Mouse (Mus musculus): ENCODE data around the gene B4galt5.
"Not testable (repeated sequence)": the region's sequence is repeated elsewhere in the genome, so short reads cannot be mapped to it uniquely, and the experiment has no call there.

B4galt5 gene

DNA sequence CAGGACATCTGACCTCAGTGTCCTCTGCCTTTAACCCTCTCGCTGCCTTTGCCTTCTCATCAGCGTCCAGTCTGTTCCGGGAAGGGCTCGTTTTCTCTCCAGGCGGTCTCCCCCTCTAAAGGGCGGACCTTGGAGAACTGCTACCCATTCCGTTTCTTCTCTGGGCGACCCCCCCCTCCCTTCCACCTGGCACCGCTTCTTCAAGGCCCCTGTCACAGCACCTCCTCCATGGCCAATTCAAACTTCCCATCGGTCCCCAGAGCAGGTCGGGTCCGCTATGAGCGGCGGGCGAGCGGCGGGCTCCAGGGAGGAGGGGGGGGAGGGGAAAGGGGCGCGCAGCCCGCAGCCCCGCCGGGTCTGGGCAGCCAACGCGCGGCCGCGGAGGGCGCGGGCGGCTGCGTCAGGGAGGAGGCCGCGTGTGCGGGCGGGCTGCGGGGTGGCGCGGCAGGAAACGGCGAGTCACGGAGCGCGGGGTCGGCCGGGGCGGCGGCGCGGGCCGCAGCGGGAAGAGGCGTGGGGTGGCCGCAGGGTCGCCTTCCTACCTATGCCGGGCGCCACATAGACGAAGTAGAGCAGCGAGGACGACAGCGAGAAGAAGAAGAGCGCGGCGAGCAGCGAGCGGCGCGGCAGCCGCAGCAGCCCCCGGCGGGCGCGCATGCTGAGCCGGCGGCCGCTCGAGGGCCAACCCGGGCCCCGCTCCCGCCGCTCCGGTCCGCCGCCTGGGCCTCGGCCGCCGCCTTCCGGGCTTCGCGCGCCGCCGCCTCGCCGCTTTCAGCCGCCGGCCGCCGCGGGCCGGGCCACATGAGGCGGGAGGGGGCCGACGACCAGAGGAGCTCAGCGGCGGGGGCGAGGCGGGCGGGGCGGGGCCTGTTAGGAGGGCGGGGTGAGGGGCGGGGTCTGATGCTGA lies at the start of gene B4galt5:
TSS of gene B4galt5 (minus strand) at position 808 of the 907 bp plus-strand sequence.
- DNase-seq (ENCODE audit: low spot score in 2 of 2): peak in 1 of 2 experiments; percentile 21

DNA sequence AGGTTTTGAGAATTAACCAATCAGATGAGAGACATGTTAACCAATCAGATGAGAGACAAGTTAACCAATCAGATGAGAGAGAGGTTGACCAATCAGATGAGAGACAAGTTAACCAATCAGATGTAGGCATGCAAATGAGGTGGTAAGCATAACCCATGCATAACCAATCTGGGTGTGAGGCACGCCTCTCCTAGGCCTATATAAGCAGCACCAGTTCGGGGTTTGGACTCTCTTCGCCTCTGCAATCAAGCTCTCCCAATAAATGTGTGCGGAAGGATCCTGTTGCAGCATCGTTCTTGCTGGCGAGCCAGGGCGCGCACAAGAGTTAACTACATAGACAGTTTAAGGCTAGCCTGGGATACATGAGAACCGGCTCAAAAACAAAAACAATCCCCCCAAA lies 47.4 kb upstream of the B4galt5 start:
- not testable (repeated sequence) for DNase-seq (ENCODE audit: low spot score in 2 of 2)

DNA sequence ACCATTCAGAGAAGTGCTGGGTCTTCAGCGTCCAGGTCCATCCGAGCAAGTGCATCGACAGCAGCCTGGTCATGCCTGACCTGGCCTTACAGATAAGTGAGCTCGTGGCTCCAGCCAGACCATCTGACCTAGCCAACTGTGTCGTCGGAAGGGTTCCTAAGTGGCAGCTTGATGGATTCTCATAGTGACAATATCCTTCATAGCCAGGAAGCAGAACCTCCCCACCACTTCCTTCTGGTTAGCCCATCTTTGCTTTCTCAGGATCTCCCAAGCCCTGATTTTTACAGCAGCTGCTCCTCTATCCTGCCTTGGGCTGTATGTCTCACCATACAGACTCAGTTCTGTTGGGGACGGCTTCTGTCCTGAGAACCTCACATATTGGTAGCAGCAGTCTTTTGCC lies 45.4 kb upstream of the B4galt5 start:
- no peak for DNase-seq (ENCODE audit: low spot score in 2 of 2)

DNA sequence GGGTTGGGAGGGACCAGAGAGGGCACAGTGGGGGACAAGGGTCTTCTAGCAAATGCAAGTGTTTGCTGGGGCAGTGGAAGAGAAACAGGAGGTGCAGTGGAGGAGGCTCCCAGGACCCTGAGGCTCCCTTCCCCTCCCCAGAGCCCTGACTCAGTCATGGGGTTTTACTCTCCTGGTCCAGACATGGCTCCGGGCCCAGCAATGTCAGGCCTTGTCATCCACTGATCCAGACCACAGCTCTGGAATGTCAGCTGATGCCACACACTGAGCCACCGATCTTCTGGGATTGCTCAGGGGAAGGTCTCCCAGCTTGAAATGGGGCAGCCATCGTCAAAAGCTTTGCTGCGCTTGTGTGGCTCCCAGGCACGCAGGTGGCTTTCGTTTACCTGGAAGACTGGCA lies 38.0 kb upstream of the B4galt5 start:
- no peak for DNase-seq (ENCODE audit: low spot score in 2 of 2)

DNA sequence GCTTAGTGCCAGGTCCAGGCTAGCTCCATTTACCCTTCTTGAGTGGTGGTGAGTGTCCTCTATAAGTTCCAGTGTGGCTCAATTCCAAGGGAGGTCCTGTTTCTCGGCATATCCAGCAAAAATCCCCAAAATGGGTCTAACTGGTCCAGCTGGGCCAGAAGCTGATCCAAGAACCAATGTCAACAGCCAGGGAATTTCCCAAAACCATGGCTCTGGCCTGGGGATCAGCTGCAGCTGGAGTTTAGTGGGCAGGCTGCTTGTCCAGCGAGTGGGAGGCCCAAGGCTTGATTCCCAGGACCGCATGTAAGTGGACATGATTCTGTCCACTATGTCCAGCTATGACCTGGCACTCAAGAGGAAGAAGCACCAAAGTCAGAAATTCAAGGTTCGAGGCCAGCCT lies 37.5 kb upstream of the B4galt5 start:
- no peak for DNase-seq (ENCODE audit: low spot score in 2 of 2)

DNA sequence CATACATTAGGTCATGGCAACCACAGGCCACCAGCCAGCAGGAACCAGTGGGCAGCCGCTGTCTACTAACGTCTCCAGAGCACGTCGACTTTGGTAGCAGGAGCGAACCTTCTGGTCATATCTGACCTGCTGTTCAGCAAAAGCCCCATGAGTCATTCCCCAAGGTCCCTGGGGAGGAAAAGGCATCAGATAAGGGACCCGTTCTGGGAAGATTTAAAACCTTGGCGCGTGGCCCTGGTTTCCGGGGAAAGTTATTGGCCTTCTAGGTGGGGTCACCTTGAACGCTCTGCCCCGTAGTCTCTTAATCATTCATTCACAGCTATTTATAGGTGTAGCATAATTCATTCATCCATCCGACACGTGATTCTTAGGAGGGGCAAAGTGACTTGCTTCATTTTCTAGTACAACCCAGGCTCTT lies 34.7 kb upstream of the B4galt5 start:
- DNase-seq (ENCODE audit: low spot score in 2 of 2): no peak

DNA sequence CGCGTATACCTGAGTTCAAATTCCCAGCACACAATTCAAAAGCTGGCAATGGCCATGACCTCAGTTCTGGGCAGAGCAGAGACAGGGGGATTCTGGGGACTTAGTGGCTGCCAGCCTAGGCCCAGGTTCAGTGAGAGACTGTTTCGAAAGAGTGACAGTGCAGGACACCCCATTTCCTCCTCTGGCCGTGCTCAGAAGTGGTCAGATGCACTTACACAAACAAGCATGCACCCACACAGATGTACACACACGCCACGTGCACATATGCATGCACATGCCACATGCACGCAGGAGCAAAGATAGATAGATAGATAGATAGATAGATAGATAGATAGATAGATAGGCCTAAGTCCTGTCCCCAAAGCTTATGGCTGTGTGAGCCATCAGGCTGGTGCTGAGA lies 33.4 kb upstream of the B4galt5 start:
- DNase-seq (ENCODE audit: low spot score in 2 of 2): no peak

DNA sequence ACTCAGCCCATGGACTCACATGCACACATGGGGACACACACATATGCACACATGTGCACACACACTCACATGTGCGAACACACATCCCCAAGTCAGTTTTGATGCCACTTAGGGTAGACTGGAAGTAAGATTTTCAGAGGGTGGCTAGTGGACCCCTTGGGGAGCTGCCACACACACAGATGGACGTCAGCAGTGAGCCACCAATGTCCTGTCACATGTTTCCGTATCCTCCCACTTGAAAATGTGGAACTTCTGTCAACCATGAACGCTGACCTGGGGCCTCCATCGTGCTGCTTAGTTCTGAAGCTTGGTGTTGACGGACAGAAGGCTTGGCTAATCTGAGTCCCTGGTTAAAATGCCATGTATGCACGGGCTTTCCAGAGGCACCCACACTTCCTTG lies 32.6 kb upstream of the B4galt5 start:
- no peak for DNase-seq (ENCODE audit: low spot score in 2 of 2)

DNA sequence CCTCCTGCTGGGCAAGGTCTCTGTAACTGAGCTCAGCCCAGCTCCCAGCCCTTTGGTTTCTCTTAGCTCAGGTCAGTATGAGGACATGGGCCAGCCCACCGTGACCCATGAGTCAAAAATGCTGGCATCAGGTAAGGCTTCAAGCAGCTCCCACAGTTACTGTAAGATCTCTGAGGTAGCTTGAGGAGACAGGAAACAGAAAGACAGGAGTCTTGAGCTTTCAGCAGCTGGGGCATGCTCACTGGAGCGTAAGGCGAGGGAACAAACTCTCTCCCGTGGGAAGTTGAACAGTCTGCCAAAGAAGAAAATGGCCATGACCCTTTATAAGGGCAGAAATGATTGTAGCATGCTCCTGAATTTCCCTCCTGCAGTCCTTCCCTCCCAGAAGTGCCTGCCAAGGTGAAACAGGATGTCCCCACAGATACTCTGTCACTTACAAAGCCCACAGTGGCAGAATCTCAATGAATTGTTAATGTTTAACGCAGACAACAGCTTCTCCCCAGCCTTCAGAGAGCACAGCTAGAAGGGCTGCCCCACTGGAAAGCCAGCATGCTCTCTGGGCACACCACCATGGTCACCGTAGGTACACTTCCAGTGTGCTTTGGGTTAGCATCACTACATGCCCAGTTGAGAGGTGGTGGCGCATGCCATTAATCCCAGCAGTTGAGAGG lies 31.8 kb upstream of the B4galt5 start:
- DNase-seq (ENCODE audit: low spot score in 2 of 2): no peak

DNA sequence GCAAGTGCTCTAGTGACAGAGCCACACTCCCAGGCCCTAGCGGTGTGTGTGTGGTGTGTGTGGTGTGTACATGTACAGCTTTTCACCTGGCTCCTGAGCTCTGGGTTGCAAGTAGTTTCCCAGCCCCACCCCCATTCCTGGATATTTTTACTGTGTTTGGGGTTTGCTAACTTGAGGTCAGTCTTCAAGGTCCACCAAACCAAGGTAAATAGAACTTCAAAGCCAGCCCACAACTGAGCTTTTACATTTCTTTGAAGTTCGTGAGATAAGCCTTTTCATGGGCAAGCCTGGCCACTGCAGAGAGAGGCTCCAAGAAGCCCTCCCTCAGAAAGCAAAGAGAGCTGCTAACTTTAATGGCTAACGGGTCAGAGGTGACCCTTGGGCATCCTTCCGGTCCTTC lies 30.0 kb upstream of the B4galt5 start:
- no peak for DNase-seq (ENCODE audit: low spot score in 2 of 2)

DNA sequence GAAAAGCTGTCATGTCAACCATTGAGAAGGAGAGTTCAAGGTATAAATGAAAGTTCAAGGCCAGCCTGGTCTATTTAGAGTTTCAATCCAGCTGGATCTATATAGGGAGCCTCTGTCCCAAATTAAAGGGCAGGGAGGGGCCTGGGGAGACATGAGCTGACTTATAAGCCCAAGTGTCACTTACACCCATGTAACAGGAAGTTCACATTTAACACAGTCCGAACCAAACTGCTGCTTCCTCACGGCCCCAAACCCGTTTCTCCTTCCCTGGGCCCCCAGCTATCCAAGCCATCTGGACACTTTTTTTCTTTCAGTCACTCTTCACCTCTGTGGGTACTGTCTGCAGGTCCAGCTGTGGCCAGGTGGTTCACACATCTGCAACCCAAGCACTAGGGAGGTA lies 28.7 kb upstream of the B4galt5 start:
- DNase-seq (ENCODE audit: low spot score in 2 of 2): no peak

DNA sequence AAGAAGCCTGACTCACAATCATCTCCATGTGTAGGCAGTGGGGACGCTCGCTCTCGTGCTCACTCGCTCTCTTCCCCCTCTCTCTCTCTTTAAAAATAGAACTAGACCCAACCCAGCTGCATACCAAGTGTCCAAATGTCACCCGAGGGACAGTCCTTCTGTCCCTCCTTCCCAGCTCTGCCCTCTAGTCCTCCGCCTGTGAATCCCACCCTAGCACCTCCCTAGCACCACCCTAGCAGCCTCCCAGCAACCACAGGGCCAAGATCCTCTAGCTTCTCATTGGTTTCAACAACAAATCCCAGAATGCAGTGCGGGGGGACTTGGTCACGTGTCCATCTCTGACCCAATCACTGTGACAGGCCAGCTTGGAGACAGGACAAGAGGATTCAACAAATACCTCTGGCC lies 27.2 kb upstream of the B4galt5 start:
- no peak for DNase-seq (ENCODE audit: low spot score in 2 of 2)

DNA sequence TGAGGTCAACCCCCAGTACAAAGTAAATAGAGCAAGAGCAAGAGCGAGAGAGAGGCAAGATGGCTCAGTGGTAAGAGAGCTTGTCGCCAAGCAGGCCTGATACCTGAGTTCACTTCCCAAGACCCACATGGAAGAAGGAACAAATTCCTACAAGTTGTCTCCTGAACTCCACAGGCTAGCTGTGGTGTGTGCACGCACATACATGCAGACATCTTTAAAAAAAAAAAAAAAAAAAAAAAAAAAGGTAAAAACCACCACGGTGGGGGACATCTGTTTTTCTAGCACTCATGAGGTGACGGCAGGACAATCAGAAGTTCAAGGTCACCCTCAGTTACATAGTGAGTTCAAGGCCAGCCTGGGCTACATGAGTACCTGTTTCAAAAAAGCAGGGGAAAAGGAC lies 26.7 kb upstream of the B4galt5 start:
- no peak for DNase-seq (ENCODE audit: low spot score in 2 of 2)

DNA sequence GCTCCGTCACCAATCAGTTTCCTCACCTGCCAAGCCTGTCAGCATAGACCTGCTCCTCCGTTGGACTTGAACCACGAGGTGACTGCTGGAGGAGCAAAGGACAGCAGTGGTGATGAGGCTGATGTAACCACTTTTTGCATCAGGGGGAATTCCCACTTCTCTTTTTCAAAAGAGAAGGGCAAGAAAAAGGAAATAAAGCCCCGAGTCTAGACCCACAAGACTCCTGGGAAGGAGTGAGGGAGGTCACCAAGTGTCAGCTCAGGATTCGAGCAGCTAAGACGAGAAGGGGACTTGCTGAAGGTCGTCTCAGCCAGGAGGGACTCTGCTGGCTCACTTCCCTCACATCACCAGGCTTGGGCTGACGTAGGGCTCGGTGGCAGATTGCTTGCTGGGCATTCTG lies 26.2 kb upstream of the B4galt5 start:
- DNase-seq (ENCODE audit: low spot score in 2 of 2): no peak

DNA sequence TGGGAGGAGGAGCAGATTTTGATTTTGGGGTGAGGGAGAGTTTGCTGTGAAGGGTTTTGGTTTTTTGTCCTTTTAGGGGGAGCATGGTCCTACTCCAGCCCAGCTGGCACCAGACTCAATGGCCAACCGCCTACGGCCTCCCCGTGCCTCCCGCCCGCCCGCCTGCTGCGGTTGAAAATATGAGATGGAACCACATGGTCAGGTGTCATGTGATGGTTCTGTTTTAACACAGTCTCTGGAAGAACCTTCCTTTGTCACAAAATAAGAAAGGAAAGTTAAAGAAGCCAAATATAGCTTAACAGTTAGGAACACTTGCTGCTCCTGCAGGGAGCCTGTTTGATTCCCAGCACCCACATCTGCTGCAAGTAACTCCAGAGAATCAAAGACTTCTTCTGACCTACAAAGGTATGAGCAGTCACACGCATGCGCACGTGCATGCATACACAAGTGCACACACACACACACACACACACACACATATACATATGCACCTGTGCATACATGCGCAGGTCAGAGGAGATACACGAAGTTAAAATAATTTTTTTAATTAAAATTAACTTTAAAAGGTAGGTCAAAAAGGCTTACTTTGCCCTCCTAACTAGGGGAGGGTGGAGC lies 25.3 kb upstream of the B4galt5 start:
- DNase-seq (ENCODE audit: low spot score in 2 of 2): no peak

DNA sequence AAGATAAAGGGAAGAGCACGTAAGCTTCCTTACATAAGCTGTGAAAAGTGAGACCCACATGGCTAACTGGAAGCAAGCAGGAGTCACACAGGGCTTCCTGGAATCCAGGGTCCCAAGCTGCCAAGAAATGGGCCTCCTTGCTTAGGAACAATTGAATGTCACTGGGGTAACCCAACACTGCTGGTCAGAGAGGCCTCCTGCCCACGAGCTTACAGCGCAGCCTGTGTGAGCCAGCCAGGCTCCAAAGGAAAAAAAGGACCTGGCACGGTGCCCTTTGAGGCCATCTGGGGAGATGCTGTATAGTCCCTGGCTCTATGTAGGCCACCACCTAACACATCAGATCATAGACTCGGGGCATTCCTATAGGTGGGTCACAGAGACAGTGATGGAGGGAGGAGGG lies 24.3 kb upstream of the B4galt5 start:
- no peak for DNase-seq (ENCODE audit: low spot score in 2 of 2)

DNA sequence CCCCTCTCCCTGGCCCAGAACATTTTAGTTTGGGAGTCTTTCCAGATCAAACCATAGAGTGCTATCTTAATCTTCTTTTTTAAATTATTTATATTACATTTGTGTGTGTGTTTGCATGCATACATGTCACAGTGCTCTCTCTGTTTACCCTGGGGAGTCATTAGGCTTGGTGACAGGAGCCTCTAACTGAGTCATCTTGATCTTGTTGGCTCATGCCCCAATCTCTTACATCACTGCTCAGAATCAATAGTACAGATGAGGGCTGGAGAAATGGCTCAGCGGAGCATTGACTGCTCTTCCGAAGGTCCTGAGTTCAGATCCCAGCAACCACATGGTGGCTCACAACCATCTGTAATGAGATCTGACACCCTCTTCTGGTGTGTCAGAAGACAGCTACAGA lies 22.5 kb upstream of the B4galt5 start:
- no peak for DNase-seq (ENCODE audit: low spot score in 2 of 2)

DNA sequence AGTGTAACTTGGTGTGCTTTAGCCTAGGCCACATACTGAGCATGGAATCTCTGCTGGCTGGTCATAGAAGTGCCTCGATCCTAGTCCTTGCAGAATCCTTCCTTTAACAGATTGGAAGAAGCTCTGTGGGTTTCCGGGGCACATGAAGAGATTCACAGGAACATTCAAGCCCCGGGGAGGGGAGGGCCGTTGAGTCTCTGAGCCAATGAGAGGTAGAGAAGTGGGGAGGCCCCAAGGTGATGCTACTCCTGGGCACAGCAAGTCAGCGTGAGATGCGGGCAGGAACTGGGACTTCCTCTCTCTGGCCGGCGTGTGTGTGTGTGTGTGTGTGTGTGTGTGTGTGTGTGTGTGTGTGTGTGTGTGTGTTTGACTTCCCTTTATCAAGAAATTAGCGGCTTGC lies 19.3 kb upstream of the B4galt5 start:
- peak; percentile 59 to 69 for DNase-seq (ENCODE audit: low spot score in 2 of 2)

DNA sequence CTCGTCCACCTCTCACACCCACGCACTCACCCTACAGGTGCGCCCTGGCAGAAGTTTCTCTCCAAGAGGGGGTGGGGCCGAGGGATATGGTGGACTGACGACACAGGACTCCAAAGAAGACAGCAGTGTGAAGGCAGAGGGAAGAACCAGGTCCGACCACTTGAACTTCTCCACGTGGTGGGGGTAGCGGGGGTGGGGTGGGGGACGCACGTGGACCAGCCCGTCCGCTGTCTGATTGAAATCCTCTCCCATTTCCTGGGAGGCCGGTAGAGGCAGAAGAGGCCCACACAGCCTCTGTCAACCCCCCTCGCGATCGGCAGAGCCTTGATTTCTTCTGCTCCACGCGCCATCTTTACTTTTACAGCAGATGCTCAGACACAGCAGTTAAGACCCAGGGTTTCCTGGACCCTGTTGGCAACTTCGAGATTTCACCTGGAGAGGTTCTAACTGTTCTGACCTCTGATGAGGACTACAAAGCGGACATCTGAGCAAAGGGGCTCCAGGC lies 18.8 kb upstream of the B4galt5 start:
- DNase-seq (ENCODE audit: low spot score in 2 of 2): peak in 1 of 2 experiments; percentile 25

DNA sequence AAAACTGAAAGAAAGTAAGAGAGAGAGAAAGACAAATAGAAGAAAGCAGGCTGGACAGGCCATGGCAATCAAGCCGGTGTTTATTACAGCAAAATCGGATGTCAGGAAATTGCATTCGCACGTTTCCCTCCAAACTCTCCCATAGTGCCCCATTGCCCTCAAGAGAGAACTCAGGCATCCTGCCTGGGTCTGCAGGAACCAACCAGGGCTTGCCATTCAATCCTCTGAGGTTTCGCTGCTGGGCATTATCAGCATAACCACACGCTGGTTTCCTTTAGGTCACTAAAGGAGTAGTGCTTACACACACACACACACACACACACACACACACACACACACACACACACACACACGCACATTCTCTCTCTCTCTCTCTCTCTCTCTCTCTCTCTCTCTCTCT lies 18.3 kb upstream of the B4galt5 start:
- DNase-seq (ENCODE audit: low spot score in 2 of 2): no peak

DNA sequence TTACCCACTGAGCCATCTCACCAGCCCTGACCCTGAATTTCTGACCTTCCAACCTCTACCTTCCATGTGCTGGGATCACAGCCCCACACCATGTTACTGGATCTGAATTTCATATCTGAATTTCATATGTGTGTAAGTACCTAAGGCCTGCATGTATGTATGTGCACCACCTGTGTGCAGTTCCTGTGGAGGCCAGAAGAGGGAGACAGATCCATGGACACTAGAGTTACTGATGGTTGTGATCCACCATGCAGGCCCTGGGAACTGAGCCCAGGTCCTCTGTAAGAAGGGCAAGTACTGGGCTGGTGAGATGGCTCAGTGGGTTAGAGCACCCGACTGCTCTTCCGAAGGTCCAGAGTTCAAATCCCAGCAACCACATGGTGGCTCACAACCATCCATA lies 16.1 kb upstream of the B4galt5 start:
- no peak for DNase-seq (ENCODE audit: low spot score in 2 of 2)

DNA sequence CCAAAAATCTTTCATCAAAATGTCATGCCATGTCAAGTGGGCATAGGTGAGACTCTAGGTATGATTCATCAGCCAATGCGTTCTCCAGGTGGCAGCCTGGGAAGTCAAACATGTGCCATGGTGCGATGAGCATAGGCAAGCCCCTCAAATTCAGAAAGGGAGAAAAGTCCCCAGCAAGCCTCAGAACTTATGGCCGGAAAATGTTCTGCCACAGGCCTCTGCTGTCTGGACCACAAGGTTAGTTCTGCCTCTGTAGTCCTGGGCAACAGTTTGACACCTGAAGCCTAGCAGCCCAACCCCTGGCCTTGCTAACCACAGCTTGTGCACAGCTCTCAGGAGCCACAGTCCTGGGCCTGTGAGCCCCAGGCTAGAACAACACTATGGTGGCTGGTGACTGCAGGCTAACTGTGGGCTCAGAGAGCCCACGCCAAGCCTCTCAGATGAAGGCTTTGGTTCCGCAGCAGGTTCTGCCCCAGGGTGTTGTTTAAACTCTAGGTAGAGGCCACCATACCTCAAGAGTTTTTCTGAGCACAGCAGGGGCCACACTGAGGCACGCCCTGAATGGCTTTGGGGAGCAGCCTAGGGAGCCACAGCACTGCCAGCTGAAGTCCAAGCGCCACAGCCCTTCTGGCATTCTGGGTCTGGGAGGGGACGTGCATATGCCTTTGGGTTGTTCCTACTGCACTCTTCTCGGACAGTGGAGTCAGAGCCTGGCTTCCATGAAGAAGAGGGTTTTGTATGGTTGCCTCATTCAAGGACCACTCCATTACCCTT lies 14.5 kb upstream of the B4galt5 start:
- DNase-seq (ENCODE audit: low spot score in 2 of 2): no peak

Data from spleen, postnatal 14 days (tissue).